Mouse (Mus musculus) embryonic facial prominence, embryonic 14.5 days (tissue): ENCODE measurements around the gene Dalrd3. TPM values are rescaled to one million over a fixed set of nuclear protein-coding genes. Genes with fewer than 3 reads are reported as not detected.

ENCODE experiments used
- ATAC-seq: fragments of 200-750 bp; cut with Nextera tagmentation; 2 replicates; pipeline ENCODE4 v1.8.0; 2017; ENCODE audit warnings: low read depth, moderate number of reproducible peaks, moderate TSS enrichment
- DNase-seq: peaks from one replicate; pipeline ENCODE4 v3.0.0-alpha.2; 2015; ENCODE audit warnings: low spot score
- H3K27ac ChIP-seq: fragments of 300-500 bp; sonication (generic); replicated peaks from 2 replicates; pipeline ENCODE4 v1.5.1; 2014; ENCODE audit warnings: low read depth, mild to moderate bottlenecking, low read length, moderate library complexity
- H3K27me3 ChIP-seq: fragments of 300-500 bp; sonication (generic); replicated peaks from 2 replicates; pipeline ENCODE4 v1.6.1; 2014; ENCODE audit warnings: low read length; ENCODE audit not compliant: control insufficient read depth, insufficient read depth
- H3K36me3 ChIP-seq: fragments of 300-500 bp; sonication (generic); 2 replicates; pipeline ENCODE4 v1.6.1; 2014; ENCODE audit warnings: low read length, mixed read lengths; ENCODE audit not compliant: control insufficient read depth, insufficient read depth
- H3K4me1 ChIP-seq: fragments of 300-500 bp; sonication (generic); 2 replicates; pipeline ENCODE4 v1.6.1; 2014; ENCODE audit warnings: antibody characterized with exemption, low read length; ENCODE audit not compliant: control insufficient read depth, insufficient read depth
- H3K4me2 ChIP-seq: fragments of 300-500 bp; sonication (generic); 2 replicates; pipeline ENCODE4 v1.6.1; 2014; ENCODE audit warnings: low read depth, mild to moderate bottlenecking, low read length, moderate library complexity, mixed read lengths
- H3K4me3 ChIP-seq: fragments of 300-500 bp; sonication (generic); 2 replicates; pipeline ENCODE4 v1.5.1; 2014; ENCODE audit warnings: low read depth, mild to moderate bottlenecking, low read length
- H3K9ac ChIP-seq: fragments of 300-500 bp; sonication (generic); 2 replicates; pipeline ENCODE4 v1.6.1; 2014; ENCODE audit warnings: low read depth, mild to moderate bottlenecking, low read length, moderate library complexity, mixed read lengths
- H3K9me3 ChIP-seq: fragments of 300-500 bp; sonication (generic); 2 replicates; pipeline ENCODE4 v1.6.1; 2016; ENCODE audit warnings: low read length; ENCODE audit not compliant: control insufficient read depth
- WGBS: fragments of 180-500 bp; shearing (Covaris S2); extraction: QIAGEN DNeasy Blood & Tissue Kit; methylation state at CpG from one replicate; pipeline ENCODE4 v1.1.7; 2014; 5-methylcytosine and 5-hydroxymethylcytosine counted together
- polyA plus RNA-seq: library from polyadenylated mRNA; unstranded; fragments of >200 nt; fragmentation: Nextera tagmentation; extraction: Ambion mirVana; gene quantifications from 2 replicates; pipeline ENCODE4 v1.2.1, GENCODE M21; 2014

The Dalrd3 gene
- polyA plus RNA-seq, 1 experiment from 2014 or later = 120 TPM

- no peak for DNase-seq
- Histone ChIP-seq H3K4me2 (no peak overlapping the region), H3K27ac (0 out of 2 replicates have a peak overlapping the region, but pooled peaks have one; percentile 49), H3K27me3 (no peaks in the 10 kb centered on the region), H3K9ac (no peak overlapping the region), H3K4me1 (peaks cover 8% of the 10 kb centered on the region), H3K9me3 (no peaks in the 10 kb centered on the region), H3K36me3 (peaks cover 80% of the 10 kb centered on the region), H3K4me3 (no peak overlapping the region)
- ATAC-seq = no peak
- WGBS = 85% methylated on average over 4 of the region's 4 CpGs
Observed at GRCm38 (mm10) chr9:108559169-108559568, 10.5 kb upstream of the Dalrd3 start.

- peak within 1 kb of the TSS; percentile 80 for H3K4me2 ChIP-seq
- peak within 1 kb of the TSS; percentile 83 for H3K27ac ChIP-seq
- peak within 1 kb of the TSS; percentile 83 for H3K9ac ChIP-seq
- WGBS = under 1% methylated on average over 49 of the region's 53 CpGs
- DNase-seq (peak; percentile 99), ATAC-seq (peak; percentile 98)
- no peaks in the 10 kb centered on the region for H3K9me3 ChIP-seq
- no peaks in the 10 kb centered on the region for H3K27me3 ChIP-seq
- peaks cover 8% of the 10 kb centered on the region for H3K4me1 ChIP-seq
- peak within 1 kb of the TSS; percentile 48 for H3K4me3 ChIP-seq
- peaks cover 80% of the 10 kb centered on the region for H3K36me3 ChIP-seq
Observed at GRCm38 (mm10) chr9:108560227-108560841, 9.4 kb upstream of the Dalrd3 start, which contains the start of gene Impdh2. Gene Impdh2, plus strand, starts transcription at chr9:108560286.

- no peak overlapping the region for H3K4me2 ChIP-seq
- ATAC-seq (no peak), DNase-seq (no peak)
- H3K27me3 ChIP-seq = no peaks in the 10 kb centered on the region
- WGBS = 91% methylated on average over 8 of the region's 8 CpGs
- H3K4me3 ChIP-seq = no peak overlapping the region
- H3K36me3 ChIP-seq = peaks cover 54% of the 10 kb centered on the region
- no peak overlapping the region for H3K27ac ChIP-seq
- no peaks in the 10 kb centered on the region for H3K9me3 ChIP-seq
- no peak overlapping the region for H3K9ac ChIP-seq
- peaks cover 23% of the 10 kb centered on the region for H3K4me1 ChIP-seq
Observed at GRCm38 (mm10) chr9:108563671-108564070, 6.0 kb upstream of the Dalrd3 start.

GRCm38 (mm10) chr9:108564131-108564530, 5.6 kb upstream of the Dalrd3 start:
- no peak overlapping the region for H3K4me3 ChIP-seq
- peaks cover 50% of the 10 kb centered on the region for H3K36me3 ChIP-seq
- H3K4me2 ChIP-seq = no peak overlapping the region
- peaks cover 26% of the 10 kb centered on the region for H3K4me1 ChIP-seq
- DNase-seq = no peak
- 85% methylated on average over 7 of the region's 7 CpGs for WGBS
- H3K9ac ChIP-seq = no peak overlapping the region
- H3K27ac ChIP-seq = no peak overlapping the region
- no peaks in the 10 kb centered on the region for H3K9me3 ChIP-seq
- no peak for ATAC-seq
- H3K27me3 ChIP-seq = no peaks in the 10 kb centered on the region

- peak overlapping the region; percentile 77 for H3K4me3 ChIP-seq
- peak overlapping the region; percentile 85 for H3K9ac ChIP-seq
- 11% methylated on average over 35 of the region's 35 CpGs for WGBS
- peak overlapping the region; percentile 99 for H3K4me2 ChIP-seq
- H3K27me3 ChIP-seq = no peaks in the 10 kb centered on the region
- peak overlapping the region; percentile 94 for H3K27ac ChIP-seq
- peaks cover 50% of the 10 kb centered on the region for H3K36me3 ChIP-seq
- H3K4me1 ChIP-seq = peaks cover 30% of the 10 kb centered on the region
- DNase-seq = no peak
- no peak for ATAC-seq
- no peaks in the 10 kb centered on the region for H3K9me3 ChIP-seq
Observed at GRCm38 (mm10) chr9:108565881-108566814, 3.5 kb upstream of the Dalrd3 start.

- ATAC-seq (peak; percentile 90), DNase-seq (peak; percentile 98)
- Histone ChIP-seq H3K27ac (peak within 1 kb of the TSS; percentile 94), H3K36me3 (peaks cover 52% of the 10 kb centered on the region), H3K4me2 (peak within 1 kb of the TSS; percentile 99), H3K27me3 (no peaks in the 10 kb centered on the region), H3K9me3 (no peaks in the 10 kb centered on the region), H3K4me1 (peaks cover 23% of the 10 kb centered on the region), H3K4me3 (peak within 1 kb of the TSS; percentile 77), H3K9ac (peak within 1 kb of the TSS; percentile 85)
- under 1% methylated on average over 56 of the region's 73 CpGs for WGBS
Observed at GRCm38 (mm10) chr9:108566815-108567776, 2.6 kb upstream of the Dalrd3 start, which contains the start of gene Ndufaf3. Gene Ndufaf3, minus strand, starts transcription at chr9:108567434.

GRCm38 (mm10) chr9:108567931-108568419, 1.7 kb upstream of the Dalrd3 start:
- peaks cover 53% of the 10 kb centered on the region for H3K36me3 ChIP-seq
- H3K9me3 ChIP-seq = no peaks in the 10 kb centered on the region
- H3K27me3 ChIP-seq = no peaks in the 10 kb centered on the region
- H3K4me1 ChIP-seq = peaks cover 23% of the 10 kb centered on the region
- WGBS = 6% methylated on average over 18 of the region's 18 CpGs
- H3K9ac ChIP-seq = peak overlapping the region; percentile 85
- ATAC-seq (no peak), DNase-seq (peak; percentile 45)
- peak overlapping the region; percentile 99 for H3K4me2 ChIP-seq
- peak overlapping the region; percentile 94 for H3K27ac ChIP-seq
- peak overlapping the region; percentile 77 for H3K4me3 ChIP-seq

GRCm38 (mm10) chr9:108568511-108568921, 1.2 kb upstream of the Dalrd3 start:
- DNase-seq = no peak
- peak overlapping the region; percentile 77 for H3K4me3 ChIP-seq
- WGBS = 77% methylated on average over 17 of the region's 17 CpGs
- H3K4me1 ChIP-seq = peaks cover 23% of the 10 kb centered on the region
- no peaks in the 10 kb centered on the region for H3K27me3 ChIP-seq
- H3K9me3 ChIP-seq = no peaks in the 10 kb centered on the region
- peak overlapping the region; percentile 85 for H3K9ac ChIP-seq
- peaks cover 55% of the 10 kb centered on the region for H3K36me3 ChIP-seq
- no peak for ATAC-seq
- peak overlapping the region; percentile 99 for H3K4me2 ChIP-seq
- H3K27ac ChIP-seq = peak overlapping the region; percentile 94
